Mouse (Mus musculus) olfactory bulb, adult 2 months (tissue): ENCODE results near the gene Fbxo21.

Experiments used
- CTCF ChIP-seq: fragments of 200-500 bp; IDR thresholded peaks from 2 replicates; pipeline ENCODE4 v1.5.1; 2012; ENCODE audit warnings: low read depth, mild to moderate bottlenecking, low read length, moderate library complexity; ENCODE audit not compliant: insufficient read depth
- POLR2A ChIP-seq: fragments of 200-500 bp; IDR thresholded peaks from 2 replicates; pipeline ENCODE4 v1.6.1; 2012; ENCODE audit warnings: mild to moderate bottlenecking, low read depth, low read length, moderate library complexity; ENCODE audit not compliant: insufficient read depth

DNA sequence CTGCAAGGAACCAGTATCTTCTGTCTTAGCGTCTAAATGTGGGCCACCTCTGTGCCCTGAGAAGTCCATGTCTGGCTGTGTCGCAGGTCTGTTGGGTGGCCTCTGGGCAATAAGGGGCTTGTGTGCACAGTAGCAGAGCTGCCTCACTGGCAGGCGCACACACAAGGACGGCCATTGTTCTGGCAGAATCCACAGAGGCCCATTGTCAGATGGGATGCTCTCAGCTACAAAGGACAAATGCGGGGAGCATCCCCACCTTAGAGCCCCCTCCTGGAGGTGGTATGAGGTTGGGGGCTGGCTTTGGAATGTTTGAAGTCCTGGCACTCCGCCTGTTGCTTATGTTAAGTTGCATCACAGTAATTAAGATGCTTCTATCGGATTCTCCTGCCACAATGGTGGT, 22.5 kb downstream of the Fbxo21 start:
- TF ChIP-seq CTCF (no peak), POLR2A (no peak)
